Mouse (Mus musculus) right cerebral cortex, postnatal 4 days (tissue): ENCODE data around the gene Rag2.

ENCODE experiments used
- DNase-seq: peaks from one replicate; pipeline ENCODE4 v3.0.0-alpha.2; 2022

Gene Rag2

DNA sequence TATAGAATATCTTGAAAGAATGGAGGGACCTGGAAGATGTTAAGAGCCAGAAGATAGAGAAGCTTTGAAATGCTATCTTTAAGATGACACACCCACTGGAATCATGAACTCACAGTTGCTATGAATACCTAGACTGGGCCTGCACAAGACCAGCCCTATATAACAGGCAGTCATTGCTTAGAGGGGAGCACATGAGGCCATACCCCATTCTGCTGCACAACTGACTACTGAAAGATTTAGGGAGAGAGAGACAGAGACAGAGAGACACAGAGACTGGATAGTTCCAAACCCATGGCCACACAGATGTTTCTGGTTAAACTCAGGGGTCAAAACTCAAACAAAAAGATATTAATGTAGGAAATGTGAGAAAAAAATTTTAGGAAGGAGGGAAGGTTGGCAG lies 2.7 kb downstream of the Rag2 start:
- no peak for DNase-seq

DNA sequence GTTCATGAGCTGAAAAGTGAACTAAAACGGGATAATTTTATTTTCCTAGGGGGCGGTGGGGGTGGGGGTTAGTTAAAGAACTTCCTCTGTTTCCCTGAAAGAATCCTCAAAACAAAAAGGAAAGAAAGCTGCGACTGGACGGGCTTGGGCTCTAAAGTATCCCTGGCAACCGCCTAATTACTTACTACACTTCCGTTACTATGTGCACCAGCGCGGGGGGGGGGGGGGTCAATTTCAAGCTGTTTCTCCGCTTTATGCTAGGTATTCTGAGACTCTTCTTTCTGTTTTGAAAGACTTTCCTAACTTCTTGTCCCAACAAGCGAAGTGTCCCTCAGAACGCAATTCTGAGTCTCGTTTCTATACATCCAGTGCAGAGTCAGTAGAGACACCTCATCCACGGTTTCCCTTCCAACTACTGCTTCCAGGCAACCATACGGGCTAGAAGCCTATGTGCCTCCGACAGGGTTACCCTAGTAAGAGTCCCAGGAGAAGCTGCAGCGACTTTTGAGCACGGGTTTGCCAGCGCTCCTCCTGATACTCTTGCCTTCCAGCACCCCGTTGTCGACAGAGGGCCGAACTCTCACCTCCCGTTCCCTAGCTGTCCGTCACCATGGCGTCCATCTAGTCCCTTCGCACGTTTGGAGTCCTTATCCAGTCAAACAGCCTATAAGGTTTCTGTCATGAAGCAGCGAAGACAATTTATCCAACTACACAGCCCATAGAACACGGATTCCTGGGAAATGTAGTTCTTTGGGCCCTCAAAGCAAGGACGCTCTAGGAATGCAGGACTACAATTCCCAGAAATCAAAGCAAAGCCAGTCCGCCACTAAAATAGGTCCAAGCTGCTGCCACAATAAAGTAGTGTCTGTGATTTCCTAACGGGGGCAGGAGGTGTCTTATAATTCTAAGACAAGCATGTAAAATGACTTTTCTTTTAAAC lies 4.0 kb downstream of the Rag2 start:
- peak; percentile 47 for DNase-seq

DNA sequence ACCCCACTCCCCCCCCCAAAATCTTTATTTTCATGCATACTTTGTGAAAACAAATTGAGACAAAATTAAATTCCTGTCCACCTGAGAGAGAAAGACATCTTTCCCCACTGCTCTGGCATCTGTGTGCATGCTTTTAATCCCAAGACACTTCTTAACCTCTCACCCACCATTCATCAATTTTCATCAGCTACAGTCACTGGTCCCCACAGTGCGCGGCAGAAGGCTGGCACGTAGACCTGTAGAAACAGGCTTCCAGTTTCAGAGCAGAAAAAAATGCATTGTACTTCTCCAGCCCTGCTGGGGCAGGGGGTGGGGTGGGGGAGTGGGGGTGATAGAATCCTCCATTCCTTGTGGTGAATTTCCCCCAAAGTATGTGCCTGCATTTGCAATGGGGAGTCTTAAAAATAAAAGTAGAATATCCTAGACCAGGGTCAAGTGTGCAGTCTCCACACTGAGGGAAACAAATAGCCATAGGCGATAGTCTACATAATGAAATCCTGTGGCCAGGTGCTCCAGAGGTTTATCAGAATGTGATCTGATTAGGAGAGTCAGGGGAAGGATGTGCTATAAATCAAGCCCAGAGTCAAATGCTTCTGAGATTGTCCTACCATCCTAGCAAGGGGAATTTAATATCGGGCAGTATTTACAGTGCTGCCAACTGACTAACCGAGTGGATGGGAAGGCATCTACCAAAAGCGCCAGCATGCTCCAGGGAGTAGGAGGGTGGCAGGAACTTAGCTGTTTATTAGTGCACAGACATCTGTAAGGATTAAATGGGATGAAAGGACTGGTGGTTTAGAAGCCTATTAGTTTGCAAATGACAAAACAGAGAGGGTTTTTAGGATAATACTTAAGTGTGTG lies 14.7 kb downstream of the Rag2 start:
- DNase-seq, result no peak

DNA sequence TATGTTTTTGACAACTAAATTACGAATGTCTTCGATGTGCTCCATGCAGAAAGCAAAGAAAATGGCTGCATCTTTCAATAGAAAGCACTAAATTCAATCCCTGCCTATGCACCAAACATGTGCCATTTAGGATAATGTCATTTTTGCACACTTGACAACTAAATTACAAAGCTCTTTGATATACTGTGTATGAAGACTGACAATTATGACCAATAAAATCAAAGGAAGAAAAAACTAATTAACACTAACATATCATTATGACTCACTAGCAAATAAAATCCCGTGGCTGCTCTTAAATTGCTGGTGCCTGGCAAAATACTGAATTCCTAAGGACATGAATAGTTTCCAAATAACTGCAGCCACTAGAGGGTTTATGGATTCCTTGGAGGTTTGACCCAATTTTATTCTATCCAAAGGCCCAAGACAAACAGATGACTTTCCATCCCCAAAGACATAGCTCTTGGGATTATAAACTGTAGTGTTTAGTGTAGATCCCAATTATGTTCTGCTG lies 15.4 kb downstream of the Rag2 start:
- no peak for DNase-seq

DNA sequence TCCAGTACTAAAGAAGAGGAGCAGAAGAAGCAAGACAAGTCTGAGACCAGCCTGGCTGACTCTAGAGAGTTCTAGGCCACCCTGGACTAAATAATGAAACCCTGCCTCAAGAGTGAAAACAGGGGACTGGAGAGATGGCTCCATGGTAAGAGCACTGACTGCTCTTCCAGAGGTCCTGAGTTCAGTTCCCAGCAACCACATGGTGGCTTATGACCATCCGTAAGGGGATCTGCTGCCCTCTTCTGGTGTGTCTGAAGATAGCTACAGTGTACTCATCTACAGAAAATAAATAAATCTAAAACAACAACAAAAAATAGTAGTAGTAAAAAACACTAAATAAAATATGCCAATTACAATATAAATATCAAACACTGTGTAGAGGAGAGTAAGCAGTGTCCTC lies 21.3 kb downstream of the Rag2 start:
- no peak for DNase-seq

DNA sequence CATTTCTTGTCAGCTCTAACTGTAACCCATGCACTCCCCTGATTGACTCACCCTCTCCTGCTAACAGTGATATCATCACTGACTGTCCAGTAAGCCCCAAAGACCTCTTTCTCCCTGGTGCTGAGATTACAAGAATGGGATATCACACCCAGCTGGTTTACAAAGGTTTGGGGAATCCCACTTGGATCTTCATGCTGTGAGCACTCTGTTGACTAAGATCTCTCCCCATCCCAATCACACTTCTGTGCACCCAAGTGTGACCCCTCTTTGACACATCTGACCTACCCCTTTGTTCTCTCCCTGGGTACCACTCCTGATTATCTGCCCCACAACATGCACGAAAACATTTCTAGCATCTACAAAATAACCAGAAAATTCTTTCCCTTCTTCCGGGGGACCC lies 23.8 kb downstream of the Rag2 start:
- DNase-seq, result no peak

DNA sequence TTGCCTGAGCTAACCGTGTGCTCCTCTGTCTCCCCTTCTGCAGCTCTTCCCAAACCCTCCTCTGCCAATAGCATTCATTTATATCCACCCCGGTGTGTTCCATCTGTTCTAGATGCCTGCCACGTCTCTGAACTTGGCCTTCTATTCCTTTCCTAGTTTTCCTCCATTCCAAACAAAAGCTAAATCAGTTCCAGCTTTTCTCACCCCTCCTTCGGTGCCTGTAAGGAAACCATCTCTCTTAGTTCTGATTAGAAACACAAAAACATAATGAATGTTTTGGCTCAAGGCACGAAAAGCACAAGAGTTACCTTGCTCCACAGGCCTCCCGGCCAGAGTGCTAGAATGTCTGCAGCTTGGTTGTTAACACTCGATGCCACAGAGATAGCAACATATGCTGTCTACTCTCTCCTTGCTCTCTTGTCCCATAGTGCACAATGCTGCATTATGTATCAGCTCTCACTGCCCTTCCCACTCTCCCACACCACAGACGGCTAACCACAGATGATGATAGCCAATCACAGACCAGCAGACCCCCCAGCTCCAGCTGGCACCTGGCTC lies 24.7 kb downstream of the Rag2 start, which contains the start of the genes Rag1 and B230118H07Rik:
Gene Rag1, minus strand, starts transcription at position 388 of the 558 bp plus-strand sequence.
Gene B230118H07Rik, minus strand, starts transcription at position 419 of the 558 bp plus-strand sequence.
- DNase-seq, result no peak

DNA sequence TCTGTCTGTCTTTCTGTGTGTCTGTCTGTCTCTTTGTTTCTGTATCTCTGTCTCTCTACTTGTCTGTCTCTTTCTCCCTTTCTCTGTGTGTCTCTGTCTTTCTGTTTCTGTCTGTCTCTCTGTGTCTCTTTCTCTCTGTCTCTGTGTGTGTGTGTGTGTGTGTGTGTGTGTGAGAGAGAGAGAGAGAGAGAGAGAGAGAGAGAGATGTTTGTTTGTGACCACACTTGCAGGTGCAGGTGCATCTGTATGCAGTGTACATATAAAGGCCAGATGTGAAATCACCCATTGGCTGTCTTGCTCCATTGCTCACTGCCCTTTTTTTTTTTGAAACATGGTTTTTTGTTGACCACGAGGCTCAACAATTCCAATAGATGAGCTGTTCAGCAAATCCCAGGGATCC lies 25.9 kb downstream of the Rag2 start:
- DNase-seq, result no peak

DNA sequence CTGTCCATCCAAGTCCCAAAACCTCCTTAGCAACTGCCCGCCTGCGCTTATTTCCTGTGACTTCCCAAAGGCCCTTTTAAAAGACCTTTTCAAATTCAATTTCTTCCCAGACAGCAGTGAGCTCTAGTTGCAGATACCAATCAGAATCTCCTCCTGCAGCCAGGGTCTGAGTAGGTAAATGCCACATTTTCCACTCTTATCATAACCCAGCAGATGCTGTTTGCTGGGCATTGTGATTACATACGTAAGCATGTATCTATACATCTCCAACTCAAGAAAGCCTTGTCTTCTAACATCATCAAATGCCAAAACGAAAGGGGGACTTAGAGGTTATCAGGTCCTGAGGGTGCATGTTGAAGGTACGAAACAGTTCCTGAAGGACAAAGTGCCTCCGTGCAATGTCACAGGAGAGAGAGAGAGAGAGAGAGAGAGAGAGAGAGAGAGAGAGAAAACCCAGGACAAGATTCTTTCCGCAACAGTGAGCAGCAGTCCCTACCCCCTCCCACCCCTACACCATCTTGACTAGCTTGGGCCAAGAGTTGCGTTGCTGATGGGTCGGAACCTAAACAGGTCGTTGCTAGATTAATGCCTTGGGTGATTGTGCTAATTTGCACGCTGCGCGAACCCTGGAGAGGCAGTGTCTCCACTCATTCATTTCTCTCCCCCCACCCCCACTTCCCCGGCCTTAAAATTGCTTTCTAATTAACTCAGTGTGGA lies 27.8 kb downstream of the Rag2 start:
- peak; percentile 22 for DNase-seq

DNA sequence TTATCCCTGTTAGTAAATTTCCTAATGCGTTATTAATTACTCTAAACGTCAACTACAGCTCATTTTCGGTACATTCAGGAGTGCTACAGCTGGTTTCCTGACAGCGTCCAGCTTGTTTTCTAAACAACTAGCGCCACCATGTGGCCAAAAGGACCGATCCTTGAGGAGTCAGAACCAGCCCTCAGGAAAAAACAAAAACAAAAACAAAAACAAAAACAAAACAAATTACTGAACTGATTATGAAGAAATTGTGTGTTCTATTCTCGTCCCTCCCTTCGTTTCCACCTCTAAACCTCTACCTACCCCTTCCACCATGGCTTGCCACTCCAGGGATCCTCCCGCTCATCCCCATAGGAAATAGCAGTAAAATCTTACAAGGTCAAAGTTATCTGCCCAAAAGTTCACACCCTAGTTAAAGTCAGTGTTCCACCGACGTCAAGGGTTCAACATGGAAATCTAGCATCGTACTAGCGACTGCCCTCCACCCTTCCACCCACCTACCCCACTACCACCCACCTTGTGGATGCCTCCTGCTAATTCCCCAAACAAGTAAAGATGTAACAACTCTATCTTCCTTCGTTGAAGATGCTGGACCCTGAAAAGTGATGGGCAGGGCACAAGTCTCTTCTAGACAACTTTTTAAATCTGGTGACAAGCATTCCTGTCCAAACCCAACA lies 28.5 kb downstream of the Rag2 start:
- DNase-seq, result peak; percentile 94

DNA sequence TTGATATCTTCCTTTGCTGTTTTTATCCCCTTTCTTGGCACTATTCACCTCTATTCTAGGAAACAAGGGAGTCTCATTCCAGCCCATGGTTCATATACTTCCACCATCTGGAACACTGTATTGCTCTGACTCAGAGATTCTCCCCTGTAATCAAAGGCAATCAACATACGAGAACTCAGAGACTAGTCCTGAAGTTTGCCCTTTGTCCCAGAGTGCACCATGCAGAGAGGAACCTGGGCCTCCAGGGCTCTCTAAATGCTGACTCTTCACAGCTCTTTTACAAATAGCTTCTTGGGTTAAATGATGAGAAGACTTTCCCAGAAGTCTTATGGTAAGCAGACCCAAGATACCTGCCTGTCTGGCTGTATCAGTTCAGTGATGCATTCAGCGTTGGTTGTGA lies 36.0 kb downstream of the Rag2 start:
- no peak for DNase-seq

DNA sequence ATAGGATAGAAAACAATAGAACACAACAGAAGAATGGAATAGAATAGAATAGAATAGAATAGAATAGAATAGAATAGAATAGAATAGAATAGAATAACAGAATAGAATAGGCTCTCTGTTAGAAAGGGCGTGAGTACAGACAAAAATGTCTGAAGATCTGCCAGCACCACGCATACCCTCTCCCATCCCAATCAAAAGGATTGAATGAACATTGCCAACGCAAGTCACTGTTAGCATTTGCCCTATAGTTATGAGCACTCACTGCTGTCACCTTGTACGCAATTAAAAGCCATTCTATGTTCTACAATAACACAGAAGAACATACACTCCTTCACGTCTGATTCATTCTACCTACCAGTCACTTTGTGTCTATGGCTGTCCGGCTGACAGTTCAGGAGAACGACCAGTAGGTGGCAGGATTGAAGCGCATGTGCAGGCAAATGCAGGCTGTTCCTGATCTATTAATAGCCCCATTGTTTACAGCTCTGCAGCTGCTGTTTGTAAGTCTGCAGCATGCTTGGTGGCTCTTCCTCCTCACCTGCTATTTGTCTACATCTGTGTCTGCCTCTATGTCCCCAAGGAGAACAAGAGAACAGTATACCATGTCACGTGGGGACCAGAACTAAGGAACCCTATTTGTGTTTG lies 40.7 kb downstream of the Rag2 start:
- peak; percentile 65 for DNase-seq

DNA sequence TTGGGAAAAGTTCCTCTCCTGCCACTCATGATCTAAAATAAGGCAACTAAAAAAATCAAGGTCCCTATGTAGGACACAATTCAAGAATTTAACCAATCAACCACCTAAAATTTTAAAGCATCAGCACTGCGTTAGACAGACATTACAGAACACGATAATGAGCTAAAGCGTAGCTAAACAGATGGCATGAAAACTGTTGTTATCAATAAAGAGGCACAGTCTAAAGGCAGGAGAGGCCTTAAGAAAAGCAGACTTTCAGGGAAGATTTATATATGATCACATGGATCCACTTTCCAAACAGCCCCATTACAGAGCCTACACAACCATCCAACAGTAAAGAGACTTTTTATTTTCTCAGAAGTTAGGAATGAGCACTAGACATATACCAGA lies 41.2 kb downstream of the Rag2 start:
- no peak for DNase-seq

DNA sequence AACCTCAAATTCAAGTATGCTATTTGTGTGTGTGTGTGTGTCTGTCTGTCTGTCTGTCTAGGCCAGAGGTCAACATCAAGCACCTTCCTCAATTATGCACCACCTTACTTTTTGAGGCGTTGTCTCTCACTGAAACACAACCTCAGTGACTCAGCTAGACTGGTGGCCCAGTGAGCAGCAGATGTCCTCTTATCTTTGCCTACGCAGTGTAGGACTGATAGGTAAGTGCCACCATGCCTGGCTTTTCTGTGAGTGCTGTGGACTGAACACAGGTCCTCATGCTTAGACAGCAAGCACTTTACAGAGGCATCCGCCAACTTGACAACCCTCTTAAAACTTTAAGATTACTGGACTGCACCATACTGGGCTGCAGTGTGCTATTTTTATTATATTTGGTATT lies 44.2 kb downstream of the Rag2 start:
- DNase-seq, result no peak

DNA sequence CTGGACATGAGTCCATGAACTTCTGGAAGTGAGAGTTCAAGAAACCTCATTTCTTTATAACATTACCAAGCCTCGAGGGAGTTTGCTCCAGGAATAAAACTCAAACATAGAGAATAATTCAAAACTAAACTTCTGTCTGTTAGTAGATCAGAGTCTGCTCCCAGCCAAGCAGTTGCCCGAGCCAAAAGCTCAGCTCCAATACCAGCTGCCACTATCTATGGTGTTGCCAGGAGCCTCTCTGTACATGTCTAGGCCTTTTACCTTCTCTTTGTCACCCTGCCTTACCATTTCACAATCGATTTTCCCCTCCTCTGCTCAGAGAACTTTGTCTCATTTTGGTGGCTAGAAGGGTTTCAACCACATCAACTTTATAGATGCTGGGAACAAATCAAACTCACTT lies 49.0 kb downstream of the Rag2 start:
- no peak for DNase-seq

DNA sequence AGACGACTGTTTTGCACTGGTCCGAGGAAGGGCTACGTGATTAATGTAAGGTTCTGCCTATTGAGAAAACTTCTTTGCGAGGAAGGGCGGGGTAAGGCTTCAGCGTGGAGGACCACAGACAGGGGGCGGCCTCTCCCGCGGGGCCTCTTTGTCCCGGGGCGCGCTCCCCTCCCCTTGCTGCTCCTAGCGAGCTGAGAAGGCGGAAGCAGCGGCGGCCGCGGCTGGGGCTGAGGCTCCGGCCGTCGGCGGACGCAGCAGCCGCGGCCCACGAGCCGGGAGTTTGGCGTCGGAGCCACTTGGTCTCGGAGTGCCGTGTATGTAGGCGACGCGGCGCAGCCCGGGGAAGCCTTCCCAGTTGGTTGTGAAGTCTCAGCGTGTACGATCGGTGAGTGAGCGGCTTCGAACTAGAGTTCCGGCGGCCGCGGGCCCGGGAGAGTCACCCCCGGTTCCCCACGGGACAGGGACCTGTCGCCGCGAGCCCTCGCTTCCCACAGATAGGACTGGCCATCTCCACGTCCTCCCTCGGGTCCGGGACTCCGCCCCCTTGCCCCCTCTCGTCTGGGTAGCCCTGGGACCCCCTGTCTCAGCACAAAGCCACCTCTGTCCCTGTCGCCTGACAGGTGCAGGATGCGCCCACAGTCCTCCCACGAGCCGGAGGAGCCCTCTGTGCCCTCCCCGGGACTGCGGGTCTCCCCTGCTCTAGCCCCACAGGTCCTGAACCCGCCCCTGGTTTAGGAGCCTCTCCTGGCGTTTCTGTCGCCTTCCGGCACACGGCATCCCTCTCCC lies 53.9 kb downstream of the Rag2 start, which contains the start of gene Traf6:
Gene Traf6, plus strand, starts transcription at position 194 of the 786 bp plus-strand sequence.
- peak; percentile 87 for DNase-seq

DNA sequence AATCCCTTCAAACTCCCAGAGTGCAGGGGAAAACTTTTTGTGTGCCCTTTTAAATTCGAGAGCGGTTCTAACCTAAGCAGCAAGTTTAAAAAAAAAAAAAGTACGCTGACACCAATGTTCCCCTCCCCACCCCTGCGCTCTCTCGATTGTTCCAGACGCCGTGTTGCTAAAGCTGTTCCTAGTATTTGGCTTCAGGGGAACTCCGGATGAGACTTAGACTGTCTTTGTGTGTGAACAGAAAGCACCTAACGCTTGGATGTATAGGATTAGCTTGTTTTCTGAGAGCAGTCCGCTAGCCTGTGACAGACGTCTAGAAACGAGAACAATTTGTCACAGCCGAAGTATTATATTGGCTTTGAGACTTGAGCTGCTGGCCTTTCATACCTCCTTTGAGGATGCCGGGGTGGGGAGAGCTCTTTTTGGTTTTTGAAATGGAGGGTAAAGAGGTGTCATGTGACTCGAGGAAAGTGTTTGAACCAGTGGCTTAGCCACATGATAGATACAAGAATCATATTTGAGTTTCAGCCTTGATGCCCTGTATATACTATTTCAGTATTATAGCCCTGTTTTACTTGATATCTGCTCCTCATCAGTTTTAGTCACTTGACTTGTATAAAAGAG lies 54.8 kb downstream of the Rag2 start:
- DNase-seq, result no peak
